Mouse (Mus musculus) T-helper 17 cell (primary cell): Measurements from ENCODE around the gene Znrf1.

Experiments
- in situ Hi-C, 2 experiments: fragments of 300-600 bp; cut with MboI, MseI; formaldehyde crosslinking; loops; 1 replicate in 1 of 2; 2 replicates in 1 of 2; pipeline ENCODE4 v1.15.1; 2025; ENCODE audit warnings: high pct_unique_total_duplicates in 2 of 2

The Znrf1 gene

DNA sequence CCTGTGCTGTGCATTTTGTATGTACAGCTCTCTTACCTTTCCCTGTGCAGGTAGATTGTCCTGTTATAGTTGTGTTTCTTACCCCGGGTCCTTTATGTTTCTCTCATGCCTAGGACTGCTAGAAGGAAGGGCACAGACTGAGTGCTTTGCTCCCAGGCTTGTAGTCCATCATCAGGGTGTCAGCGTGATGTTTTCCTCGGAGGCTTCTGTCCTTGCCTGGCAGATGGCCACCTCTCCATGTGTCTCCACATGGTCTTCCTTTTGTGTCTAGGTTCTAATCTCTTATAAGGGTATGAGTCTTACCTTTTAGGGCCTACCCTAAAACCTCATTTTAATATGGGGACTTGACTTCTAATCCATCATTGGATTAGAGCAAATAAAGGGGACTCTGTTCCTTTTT lies 31.7 kb downstream of the Znrf1 start:
- in situ Hi-C loops, result loop anchor here in 1 of 2 experiments (25.0 kb wide), 1 partner anchor 2005 kb away; the partner anchor contains the start of genes Dhx38 and Txnl4b

DNA sequence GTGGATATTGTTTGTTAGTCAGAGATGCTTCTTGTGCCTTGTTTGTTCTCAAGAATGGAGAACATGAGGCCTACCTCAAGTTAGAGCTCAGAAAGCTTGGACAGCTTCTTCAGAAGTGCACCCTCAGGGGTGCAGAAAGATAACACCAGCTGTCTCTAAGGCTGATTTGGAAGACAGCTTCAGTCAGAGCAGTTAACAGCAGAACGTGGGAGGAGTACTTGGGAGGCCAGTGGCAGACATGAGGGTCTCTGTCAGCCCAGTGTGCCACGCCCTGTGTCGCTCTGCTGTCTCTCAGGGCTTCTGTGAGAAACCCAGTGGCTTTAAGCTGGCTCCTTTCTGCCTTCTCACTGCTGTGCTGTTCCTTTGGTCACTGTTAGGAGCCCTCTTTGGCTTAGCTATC lies 32.1 kb downstream of the Znrf1 start:
- in situ Hi-C loops, result loop anchor here in 1 of 2 experiments (25.0 kb wide), 1 partner anchor 2006 kb away; the partner anchor contains the start of genes Dhx38 and Txnl4b

GRCm38 (mm10) chr8:111569926-111570325 lies 34.0 kb downstream of the Znrf1 start:
- in situ Hi-C loops, result loop anchor here (5.0 to 25.0 kb wide), 3 partner anchors 1062 to 2008 kb away; partner anchors contain the start of genes Dhx38 (in 1 of the 2) and Txnl4b (in 1 of the 2)

GRCm38 (mm10) chr8:111570432-111570831 lies 34.5 kb downstream of the Znrf1 start:
- in situ Hi-C loops, result loop anchor here (5.0 to 25.0 kb wide), 3 partner anchors 1062 to 2008 kb away; partner anchors contain the start of genes Dhx38 (in 1 of the 2) and Txnl4b (in 1 of the 2)

GRCm38 (mm10) chr8:111571661-111572060 lies 35.8 kb downstream of the Znrf1 start:
- in situ Hi-C loops, result loop anchor here (5.0 to 25.0 kb wide), 3 partner anchors 1061 to 2009 kb away; partner anchors contain the start of genes Dhx38 (in 1 of the 2) and Txnl4b (in 1 of the 2)

DNA sequence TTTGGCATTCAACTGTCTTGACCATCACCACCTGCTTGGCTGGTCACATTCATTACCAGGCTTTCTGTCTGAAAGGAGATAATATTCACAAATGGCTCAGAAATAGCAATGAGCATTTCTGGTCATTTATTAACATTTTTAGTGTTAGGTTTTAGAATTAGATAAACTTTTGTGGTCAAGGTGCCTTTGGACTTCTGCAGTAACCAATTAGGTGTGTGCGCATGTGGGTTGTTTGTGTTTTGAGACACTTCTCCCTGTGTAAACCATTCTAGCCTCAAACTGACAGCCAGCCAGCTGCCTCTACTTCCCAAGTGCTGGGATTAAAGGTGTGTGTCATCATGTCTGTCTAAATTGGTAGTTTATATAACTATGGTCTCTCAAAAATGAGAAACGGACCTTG lies 36.5 kb downstream of the Znrf1 start:
- in situ Hi-C loops, result loop anchor here (5.0 to 25.0 kb wide), 3 partner anchors 1060 to 2010 kb away; partner anchors contain the start of genes Dhx38 (in 1 of the 2) and Txnl4b (in 1 of the 2)

DNA sequence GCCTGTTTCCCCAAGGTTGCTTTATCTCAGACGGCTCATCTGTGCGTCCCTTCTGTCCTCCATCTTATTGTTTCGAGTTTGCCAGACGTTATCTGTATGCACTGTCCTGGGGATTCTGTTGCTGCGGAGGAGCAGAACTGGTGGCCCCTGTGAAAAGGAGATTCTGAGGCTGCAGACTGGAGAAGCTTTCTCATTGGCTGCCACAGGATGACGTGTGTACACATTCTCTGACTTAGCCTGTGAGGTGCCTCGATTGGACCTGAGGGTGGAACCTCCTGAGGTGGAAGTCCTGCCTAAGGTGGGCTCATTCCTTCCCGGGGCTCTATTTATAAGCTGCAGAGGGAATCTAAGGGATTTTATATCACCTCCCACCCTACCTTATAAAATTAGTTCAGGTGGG lies 37.7 kb downstream of the Znrf1 start:
- in situ Hi-C loops, result loop anchor here (5.0 to 25.0 kb wide), 3 partner anchors 1059 to 2011 kb away; partner anchors contain the start of genes Dhx38 (in 1 of the 2) and Txnl4b (in 1 of the 2)

- in situ Hi-C loops, result loop anchor here (5.0 to 25.0 kb wide), 3 partner anchors 1058 to 2012 kb away; partner anchors contain the start of genes Dhx38 (in 1 of the 2) and Txnl4b (in 1 of the 2)
Observed at GRCm38 (mm10) chr8:111574016-111574415, 38.1 kb downstream of the Znrf1 start.

DNA sequence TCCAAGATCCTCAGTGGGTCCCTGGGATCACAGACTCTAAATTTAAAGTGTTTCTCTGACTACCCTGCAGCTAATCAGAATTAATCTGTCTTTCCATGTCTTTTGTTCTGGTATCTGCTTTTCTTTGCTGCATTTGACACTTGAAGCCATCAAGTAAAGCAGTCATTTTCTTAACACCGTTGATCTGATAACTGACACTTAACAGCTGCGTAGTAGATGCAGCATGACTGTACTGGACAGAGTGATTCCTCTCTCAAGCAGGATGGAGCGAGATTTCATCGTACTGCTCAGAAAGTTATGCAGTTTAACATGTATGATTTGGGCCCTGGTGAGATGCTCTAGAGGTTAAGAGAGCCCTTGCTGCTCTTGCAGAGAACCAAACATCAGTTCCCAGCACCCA lies 39.6 kb downstream of the Znrf1 start:
- in situ Hi-C loops, result loop anchor here in 1 of 2 experiments (10.0 kb wide), 1 partner anchor 1059 kb away; no protein-coding TSS in a partner anchor

- in situ Hi-C loops, result loop anchor here in 1 of 2 experiments (10.0 kb wide), 1 partner anchor 1058 kb away; no protein-coding TSS in a partner anchor
Observed at GRCm38 (mm10) chr8:111576501-111576900, 40.6 kb downstream of the Znrf1 start.

GRCm38 (mm10) chr8:111577880-111578533 lies 42.1 kb downstream of the Znrf1 start:
- in situ Hi-C loops, result loop anchor here in 1 of 2 experiments (10.0 kb wide), 1 partner anchor 1057 kb away; no protein-coding TSS in a partner anchor

GRCm38 (mm10) chr8:111579318-111579717 lies 43.4 kb downstream of the Znrf1 start:
- in situ Hi-C loops, result loop anchor here in 1 of 2 experiments (10.0 kb wide), 1 partner anchor 1055 kb away; no protein-coding TSS in a partner anchor

DNA sequence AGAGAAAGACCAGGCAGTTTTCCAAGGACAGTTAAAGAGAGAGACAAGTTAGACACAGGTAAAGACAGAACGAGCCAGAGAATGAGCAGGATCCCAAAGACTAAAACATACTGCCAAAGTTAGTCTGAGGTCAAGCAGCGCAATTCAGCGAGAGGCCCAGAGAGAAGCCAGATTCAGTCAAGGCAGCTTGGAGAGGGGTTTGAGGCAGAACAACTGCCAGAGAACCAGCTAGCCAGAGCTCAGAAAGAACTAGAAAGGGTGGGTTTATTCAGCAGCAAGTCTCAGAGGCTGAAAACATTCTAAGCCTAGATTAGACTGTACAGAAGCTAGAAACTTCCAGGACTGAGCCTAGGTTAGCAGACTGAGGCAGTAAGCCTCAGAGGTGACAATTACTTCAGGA lies 44.4 kb downstream of the Znrf1 start:
- in situ Hi-C loops, result no loop called here

- in situ Hi-C loops, result no loop called here
Observed at GRCm38 (mm10) chr8:111582386-111582785, 46.5 kb downstream of the Znrf1 start.

- in situ Hi-C loops, result no loop called here
Observed at GRCm38 (mm10) chr8:111584946-111585345, 49.0 kb downstream of the Znrf1 start.

- in situ Hi-C loops, result no loop called here
Observed at GRCm38 (mm10) chr8:111587545-111588094, 51.7 kb downstream of the Znrf1 start.

- in situ Hi-C loops, result no loop called here
Observed at GRCm38 (mm10) chr8:111588336-111588735, 52.4 kb downstream of the Znrf1 start.

DNA sequence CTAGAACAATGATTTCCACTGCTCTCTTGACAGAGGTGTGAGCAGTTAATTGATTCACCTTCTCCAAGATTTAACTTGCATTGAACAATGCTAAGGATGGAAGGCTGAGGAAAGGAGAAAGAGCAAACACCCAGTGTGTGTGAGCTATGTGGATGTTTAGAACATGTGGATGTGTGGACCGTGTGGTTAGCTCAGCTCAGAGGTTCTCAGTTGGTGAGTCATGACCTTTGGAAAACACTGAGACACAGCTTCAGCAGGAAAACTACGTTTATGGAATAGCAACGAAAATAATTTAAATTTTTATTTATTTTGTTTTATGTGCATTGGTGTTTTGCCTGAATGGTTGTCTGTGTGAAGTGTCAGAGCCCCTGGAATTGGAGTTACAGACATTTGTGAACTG lies 54.3 kb downstream of the Znrf1 start:
- in situ Hi-C loops, result no loop called here

DNA sequence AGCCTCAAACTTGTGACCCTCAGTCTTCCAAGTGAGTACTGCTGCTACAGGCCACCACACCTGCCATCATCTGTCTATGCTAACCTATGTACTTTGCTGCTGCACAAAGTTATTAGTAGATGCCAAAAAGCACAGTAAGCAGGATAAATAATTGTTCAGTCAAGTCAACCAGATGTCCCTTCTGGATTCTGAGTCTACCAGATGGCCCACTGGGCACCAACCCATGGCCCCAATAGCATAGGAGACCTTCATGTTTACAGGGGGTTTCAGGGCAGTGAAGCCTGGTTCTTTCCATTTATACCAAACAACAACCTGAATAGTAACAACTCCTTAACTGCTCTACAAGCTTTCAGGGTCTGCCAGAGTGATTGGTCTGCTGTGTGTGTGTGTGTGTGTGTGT lies 55.3 kb downstream of the Znrf1 start:
- in situ Hi-C loops, result no loop called here

DNA sequence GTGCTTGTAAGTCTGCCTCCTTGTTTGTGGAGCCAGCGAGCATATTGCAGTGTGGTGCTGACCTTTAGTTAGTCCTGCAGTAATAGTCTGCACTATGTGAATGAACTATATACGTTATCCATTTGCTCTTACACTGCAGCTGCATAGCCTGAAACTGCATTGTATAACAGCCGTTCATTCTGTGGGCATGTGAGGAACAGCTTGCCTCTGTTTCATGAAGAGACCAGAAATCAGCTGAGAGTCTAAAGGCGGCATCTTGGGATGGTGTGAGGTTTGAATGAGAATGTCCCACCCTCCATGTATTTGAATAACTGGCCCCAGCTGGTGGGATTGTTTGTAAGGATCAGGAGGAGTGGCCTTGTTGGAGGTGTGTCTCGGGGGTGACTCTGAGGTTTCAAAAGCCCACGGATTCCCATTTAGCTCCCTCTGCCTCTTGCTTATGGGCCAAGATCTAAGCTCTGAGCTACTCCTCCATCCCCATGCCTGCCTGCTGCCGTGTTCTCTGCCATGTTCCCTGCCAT lies 56.6 kb downstream of the Znrf1 start:
- in situ Hi-C loops, result no loop called here

DNA sequence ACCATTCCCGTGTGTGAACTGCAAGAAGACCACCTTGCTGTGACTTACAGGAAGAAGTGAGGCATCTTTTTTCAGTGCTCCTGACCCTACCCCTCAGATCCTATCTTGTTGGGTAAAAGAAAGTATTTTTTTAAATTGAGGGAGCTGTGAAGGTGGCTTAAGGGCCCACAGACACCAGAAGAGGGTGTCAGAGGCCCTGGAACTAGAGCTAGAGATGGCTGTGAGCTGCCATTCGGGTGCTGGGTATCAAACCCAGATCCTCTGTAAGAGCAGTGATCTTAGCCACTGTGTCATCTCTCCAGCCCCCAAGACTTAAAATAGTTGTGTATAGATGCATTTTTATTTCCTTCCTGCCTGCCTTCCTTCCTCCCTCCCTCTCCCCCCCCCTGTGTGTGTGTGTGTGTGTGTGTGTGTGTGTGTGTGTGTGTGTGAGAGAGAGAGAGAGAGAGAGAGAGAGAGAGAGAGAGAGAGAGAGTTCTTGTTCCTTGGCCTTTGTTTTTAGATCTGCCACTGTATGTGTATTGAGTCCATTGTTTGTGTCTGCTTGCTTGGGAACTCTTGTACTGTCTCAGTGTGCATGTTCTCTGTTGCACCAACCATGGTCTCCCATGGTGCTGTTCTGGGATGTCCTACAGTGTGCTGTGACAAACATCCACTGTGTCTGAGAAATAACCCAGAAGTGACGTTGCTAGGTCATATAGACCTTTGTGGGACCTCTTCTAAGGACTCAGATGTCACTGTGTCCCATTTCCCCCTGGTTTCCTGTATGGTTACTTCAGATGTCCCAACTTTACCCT lies 58.3 kb downstream of the Znrf1 start:
- in situ Hi-C loops, result no loop called here
